Mouse (Mus musculus) T-helper 2 cell (primary cell): ENCODE results near the gene Nek8.

ENCODE experiments used
- in situ Hi-C: fragments of 300-600 bp; cut with MboI, MseI; formaldehyde crosslinking; loops from one replicate; pipeline ENCODE4 v1.15.1; 2025; ENCODE audit warnings: high pct_unique_total_duplicates

The Nek8 gene

DNA sequence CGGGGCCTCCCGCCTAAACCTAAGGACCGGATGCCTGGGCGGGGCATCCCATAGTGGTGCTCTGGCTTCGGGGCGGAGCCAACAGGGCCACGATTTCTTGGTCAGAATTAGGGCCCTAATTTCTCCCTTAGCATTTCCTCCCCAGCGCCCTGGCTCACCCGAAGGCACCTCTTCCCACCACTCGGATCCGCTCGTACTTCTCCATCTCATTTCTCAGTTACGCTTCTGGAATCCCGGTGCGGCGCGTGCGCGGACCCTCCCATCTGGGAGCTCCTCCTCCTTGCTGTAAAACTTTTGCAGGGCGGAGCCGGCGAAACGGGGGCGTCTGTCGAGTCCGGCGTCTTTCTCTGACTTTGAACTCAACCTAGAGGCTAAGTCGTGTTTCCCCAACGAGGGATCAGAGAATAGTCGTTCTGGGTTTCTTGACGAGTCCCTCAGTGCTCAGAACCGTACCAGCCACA is at the start of gene Nek8, which contains the start of gene Tlcd1:
TSS of gene Nek8 (minus strand) at position 274 of the 461 bp plus-strand sequence.
TSS of gene Tlcd1 (plus strand) at position 310 of the 461 bp plus-strand sequence.
- in situ Hi-C loops: loop anchor here (5.0 kb wide), 1 partner anchor 66 kb away; no protein-coding TSS in a partner anchor

DNA sequence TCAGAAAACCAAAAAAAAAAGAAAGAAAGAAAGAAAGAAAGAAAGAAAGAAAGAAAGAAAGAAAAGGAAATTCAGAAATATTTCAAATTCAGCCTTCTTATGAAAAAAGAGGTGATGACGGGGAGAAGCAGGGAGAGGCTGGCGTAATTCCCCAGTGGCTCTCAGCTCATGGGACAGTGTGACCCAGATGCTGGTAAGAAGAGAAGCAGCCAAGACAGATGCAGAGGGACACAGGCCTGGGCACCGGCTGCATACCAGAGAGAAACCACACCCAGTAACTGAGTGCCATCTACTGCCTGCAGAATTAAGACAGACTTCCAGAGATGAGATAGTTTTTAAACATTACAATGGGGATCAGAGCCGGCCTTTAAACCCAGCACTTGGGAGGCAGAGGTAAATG is 47.1 kb upstream of the Nek8 start:
- in situ Hi-C loops: no loop called here

DNA sequence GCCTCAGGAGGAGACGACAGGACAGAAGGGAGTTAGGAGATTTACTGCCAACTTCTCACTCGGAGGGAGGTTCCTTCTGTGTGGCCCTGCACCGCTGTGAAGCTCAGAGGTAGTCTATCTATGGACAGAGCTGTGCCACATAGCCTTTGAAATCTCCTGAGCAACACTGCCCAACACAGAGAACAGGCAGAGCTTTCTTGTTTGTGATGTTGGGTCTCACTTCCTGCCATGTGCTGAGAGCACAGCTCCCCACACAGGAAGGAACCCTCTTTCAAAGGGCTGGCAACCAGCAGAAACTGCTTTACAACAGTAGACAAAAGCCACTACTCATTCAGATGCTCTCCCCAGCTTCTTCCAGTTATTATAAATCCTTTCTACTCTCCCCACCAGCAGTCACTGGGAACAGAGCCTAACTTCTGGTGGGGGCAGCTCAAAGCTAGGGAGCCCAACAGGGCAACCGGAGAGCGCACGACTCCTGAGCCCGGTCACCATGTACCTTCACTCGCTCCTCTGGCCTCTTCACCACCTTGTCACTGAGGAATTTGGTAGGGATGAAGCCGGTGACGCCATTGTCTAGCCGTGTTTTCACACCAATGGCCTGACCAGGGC is 39.3 kb upstream of the Nek8 start:
- in situ Hi-C loops: loop anchor here (10.0 kb wide), 1 partner anchor 1809 kb away; no protein-coding TSS in a partner anchor

DNA sequence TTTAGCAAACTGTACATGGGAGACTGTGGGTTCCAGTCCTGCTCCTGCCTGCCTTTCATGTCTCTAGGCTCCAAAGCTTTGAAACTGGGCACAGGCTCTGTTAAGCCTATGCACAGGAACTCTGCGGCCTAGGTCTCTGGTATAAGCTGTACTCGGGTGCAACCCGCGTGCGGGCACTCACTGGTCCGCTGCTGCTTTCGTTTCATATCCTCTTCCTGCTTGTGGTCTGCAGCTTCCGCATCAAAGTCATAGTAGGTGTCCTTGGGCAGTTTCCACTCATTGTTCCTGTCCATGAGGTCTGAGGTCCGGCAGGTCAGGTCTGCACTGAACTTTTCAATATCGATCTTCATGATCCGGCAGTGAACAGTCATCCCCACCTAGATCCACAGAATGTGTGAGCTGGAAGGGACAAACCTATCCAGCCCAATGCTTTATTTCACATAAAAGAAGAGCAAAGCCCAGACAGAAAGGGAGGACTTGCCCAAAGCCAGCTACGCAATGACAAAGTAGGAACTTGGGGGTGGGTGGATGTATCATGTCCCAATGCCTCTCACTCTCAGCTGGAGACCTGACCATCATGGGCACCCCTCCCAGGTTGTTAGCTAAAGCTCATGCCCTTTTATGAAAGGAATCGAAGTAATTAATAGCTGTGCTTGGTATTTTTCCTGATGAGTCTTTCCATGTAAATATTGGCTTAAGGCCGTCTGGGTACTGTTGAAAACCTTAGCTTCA is 36.8 kb upstream of the Nek8 start:
- in situ Hi-C loops: loop anchor here (10.0 kb wide), 1 partner anchor 1812 kb away; no protein-coding TSS in a partner anchor

DNA sequence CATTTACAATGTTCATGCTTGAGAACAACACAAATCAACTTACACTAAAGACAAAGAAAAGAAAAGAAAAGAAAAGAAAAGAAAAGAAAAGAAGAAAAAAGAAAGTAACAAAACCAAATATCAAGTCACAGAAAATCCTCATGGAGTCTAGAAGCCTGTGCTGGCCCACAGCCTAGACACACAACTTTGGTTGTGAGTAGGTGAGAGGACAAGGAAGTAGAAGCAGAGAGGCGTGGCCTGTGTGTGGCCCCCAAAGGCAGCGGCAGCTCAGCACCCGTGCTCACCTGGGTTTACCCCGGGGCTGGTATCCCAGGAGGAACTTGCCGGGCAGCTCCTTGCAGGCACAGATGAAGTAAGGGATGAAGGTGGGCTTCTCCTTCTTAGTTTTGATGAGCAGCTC is 35.0 kb upstream of the Nek8 start:
- in situ Hi-C loops: loop anchor here (10.0 kb wide), 1 partner anchor 1813 kb away; no protein-coding TSS in a partner anchor

DNA sequence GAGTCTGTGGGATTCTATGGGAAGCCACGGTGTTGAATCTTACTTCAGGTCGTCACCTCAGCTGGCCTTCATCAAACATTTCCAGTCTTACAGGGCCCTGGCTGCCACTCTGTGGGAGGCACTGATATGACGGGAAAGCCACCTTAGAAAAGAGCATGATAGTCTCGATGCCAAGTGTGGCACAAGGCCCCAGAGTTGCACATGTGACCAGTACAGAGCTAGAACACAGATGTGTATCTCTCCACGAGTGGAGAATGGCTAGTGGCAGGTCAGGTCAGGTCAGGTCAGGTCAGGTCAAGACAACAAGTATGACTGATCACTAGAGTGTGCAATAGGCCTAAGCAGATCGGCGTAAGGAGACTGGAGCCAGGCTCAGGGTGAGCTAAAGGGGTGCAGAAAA is 34.1 kb upstream of the Nek8 start:
- in situ Hi-C loops: loop anchor here (10.0 kb wide), 1 partner anchor 1814 kb away; no protein-coding TSS in a partner anchor

DNA sequence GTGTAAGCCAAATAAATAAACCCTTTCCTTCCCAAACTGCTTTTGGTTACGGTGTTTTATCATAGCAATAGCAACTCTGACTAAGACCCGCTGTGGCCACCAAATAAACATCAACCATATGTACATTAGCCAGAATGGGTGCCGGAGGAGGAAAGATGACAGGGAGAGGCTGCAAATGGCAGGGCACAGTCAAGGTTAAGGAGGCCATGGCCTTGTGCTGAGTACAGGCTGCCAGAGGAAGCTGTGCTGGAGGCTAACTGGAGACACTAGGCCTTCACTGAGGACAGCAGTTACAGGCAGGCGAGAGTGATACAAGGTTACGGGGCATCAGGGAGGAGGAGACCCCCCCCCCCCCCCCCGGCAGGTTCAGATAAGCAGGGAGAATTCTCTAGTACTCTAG is 33.4 kb upstream of the Nek8 start:
- in situ Hi-C loops: loop anchor here (10.0 kb wide), 1 partner anchor 1815 kb away; no protein-coding TSS in a partner anchor

DNA sequence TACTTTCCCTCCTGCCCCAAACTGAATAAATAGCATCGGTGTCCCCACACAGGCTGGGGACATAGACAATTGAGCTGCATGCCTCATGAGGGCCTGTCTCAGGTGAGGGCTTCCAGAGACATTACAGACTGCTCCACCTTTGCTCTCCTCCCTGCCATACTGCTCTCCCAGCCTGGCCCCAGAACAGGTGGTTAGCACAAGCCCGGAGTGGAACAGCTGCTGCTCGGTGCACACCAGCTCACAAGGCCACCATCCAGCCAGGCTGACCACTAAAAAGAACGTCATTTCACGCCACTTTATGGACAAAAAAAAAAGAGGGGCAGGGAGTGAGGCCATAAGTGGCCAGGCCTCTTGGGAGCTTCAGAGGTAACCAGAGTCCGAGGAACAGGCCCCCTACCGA is 30.7 kb upstream of the Nek8 start:
- in situ Hi-C loops: no loop called here

DNA sequence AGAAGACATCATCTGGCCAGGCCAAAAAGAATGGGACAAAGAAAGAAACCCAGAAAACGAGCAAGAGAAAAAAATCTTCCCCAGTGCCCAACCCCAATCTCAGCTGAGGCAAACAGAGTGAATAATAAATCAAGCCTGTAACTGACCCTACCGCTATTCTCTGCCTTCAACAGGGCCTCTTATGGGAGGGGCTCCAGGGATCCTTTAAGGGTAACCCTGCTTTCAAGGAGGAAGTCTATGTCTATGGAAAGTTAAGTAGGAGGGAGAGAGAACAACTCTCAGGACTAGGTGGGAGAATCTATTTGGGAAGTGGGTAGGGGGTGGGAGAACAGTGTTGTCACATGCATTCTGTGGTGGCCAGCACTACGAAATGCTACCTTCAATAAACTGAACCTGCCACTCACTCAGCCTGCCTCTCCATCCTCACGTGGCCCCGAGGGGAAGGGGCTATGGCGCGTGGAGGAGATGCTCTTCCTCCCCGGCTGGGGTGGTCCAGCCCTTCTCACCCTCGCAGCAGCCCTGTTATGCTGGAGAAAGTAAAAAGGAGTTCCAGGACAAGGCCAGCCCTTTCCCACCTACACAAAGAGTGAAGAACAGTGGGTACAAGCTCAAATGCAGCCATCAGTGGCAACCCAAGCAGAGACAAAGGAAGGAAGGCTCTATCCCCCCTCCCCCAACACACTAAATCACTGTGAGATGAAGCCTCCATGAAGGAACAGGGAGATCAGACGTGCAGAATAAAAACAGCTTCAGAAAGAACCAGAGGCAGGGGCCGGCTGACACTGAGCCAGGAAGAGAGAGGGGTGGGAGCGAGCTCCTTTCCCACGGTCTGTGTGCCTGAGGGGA is 29.1 kb upstream of the Nek8 start:
- in situ Hi-C loops: no loop called here

DNA sequence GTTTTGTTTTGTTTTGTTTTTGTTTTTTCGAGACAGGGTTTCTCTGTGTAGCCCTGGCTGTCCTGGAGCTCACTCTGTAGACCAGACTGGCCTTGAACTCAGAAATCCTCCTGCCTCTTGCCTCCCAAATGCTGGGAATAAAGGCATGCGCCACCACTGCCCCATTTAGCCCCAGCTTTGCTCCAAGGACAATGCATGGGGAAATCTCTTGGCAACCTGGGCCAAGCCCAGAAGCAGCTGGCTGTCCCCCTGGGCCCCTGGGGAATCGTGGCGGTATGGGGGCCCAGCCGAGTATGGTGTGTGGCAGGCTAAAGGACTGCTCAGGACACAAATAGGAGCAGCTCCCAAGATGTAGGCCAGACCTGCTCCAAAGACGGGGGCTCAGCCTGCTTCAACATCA is 27.8 kb upstream of the Nek8 start:
- in situ Hi-C loops: no loop called here

DNA sequence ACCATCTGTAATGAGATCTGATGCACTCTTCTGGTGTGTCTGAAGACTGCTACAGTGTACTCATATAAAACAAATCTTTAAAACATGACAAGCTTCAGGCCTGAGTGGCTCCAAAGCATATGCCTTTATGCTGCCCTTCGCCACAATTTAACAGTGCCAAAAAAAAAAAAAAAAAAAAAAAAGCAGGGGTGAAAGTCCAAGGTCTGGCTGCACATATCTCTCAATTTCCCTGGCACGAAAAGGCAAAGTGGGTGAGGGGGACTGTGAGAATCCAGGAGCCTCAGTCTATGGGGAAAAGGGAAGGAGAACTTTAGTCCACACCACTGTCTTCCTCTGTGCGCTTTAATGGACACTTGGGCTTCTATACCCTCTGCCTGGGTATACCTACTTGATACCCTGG is 25.9 kb upstream of the Nek8 start:
- in situ Hi-C loops: no loop called here

DNA sequence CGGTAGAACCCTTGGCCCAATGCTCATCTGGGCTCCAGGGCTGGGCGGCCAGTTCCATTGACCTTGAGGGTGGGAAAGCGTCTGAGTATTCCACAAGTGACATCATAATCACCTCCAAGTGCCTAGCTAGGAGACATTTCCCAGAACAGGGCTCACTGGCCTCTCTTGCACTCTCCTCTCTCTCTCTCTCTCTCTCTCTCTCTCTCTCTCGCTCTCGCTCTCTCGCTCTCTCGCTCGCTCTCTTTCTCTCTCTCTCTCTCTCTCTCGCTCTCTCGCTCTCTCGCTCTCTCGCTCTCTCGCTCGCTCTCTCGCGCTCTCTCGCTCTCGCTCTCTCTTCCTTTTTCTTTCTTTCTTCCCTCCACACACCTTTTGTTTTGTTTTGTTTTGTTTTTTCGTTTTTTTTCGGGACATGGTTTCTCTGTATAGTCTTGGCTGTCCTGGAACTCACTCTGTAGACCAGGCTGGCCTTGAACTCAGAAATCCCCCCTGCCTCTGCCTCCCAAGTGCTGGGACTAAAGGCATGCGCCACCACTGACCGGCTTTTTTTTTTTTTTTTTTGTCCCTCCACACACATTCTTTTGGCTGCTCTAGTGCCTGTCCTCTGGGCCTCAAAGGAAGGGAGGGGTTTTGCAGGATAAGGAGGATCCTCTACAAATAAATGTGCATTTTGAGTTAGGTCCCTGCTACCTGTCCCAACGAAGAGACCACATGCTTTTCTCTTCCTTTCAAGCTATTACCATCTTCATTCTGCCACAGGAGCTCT is 18.8 kb upstream of the Nek8 start:
- in situ Hi-C loops: no loop called here

DNA sequence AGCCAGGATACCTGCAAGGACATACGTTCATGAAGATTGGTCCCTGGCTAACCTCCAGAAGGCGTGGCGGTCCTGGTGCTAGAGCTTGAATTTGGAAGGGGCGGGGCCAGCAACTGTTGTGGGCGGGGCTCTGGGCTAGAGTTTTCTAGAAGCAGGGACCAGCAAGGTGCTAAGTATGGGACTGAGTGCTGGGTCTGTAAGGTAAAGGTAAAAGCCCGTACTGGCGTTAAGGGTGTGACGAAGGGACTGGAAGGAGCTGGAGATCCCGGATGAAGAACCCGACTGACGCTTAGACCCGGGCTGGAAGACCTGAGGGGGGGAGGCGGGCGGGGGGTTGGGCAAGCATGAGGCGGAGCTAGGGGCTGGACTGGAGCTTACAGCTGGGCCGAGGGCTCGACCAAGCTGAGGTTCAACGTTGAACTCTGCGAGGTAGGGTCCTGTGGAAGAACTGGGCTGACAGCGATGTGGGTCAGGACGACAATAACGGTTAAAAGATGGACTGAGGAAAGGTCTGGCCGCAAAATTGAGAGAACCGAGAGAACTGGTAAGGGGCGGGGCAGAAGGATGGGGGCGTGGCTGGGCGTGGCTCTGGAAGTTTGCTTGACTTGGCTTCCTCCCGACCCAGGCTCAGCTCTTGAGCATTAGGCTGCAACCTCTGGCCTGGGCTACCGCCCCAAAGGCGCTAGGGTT is 18.1 kb upstream of the Nek8 start:
- in situ Hi-C loops: no loop called here

DNA sequence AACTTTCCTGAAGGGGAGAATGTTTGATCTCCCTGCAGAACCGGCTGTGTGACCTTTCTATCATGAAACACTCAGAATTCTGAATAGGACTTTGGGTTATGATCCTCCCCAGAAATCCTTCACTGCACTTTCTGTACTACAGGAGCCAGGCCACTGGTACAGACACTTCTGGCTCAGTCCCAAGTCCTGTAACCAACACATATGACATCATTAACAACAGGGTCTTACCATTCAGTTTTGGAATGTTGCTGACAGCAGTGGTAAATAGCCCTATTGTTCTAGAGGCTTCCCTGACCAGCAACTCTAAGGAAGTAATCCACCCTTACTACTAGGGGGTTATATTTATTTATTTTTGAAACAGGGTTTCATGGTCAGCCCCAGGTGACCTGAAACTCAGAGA is 16.6 kb upstream of the Nek8 start, which contains the start of gene Proca1:
TSS of gene Proca1 (plus strand) at position 280 of the 400 bp plus-strand sequence.
- in situ Hi-C loops: no loop called here

DNA sequence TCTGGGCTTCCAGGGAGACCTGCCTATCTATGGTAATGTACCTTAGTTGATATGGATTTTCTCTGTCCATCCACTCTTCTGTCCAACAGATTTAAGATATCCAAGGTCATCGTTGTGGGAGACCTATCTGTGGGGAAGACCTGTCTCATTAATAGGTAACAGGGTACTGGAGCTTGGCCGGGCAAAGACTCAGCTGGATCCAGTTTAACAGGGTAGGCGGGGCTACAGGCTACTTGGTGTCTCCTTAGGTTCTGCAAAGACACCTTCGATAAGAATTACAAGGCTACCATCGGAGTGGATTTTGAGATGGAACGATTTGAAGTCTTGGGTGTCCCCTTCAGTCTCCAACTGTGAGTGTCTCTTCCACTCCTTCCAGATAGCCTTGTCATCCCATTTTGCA is 13.6 kb upstream of the Nek8 start:
- in situ Hi-C loops: no loop called here

DNA sequence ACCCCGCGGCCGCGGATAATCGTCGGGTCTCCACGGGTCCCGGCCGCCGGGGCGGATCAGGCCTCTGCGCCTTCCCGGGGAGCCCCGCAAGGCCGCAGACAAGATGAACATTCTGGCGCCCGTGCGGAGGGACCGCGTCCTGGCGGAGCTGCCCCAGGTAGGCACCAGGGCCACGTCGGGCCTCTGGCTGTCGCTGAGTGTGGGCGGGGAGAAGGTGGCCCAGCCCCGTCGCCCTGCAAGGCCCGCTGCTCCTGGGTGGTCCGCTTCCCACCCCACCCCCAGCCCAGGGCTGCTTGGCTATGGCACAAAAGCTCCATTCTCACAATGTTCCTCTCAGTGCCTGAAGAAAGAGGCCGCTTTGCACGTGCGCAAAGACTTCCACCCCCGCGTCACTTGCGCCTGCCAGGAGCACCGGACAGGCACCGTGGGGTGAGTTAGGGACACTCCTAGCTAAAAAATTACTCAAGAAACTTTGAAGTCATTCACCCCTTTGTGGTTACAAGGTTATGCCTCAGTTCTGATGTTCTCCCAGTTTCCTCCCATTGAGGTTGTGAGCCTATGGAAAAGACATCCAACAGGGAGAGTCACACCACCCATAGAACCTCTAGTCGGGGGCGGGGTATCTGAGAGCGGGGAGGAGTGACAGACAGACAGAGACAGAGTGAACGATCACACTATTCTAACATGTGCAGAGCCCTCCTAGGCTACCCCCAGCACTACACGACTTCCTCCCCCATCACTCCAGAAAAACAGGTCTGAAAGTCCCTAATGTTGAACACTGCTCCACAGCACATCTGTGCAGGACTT is 13.0 kb upstream of the Nek8 start:
- in situ Hi-C loops: loop anchor here (10.0 kb wide), 1 partner anchor 945 kb away; no protein-coding TSS in a partner anchor

DNA sequence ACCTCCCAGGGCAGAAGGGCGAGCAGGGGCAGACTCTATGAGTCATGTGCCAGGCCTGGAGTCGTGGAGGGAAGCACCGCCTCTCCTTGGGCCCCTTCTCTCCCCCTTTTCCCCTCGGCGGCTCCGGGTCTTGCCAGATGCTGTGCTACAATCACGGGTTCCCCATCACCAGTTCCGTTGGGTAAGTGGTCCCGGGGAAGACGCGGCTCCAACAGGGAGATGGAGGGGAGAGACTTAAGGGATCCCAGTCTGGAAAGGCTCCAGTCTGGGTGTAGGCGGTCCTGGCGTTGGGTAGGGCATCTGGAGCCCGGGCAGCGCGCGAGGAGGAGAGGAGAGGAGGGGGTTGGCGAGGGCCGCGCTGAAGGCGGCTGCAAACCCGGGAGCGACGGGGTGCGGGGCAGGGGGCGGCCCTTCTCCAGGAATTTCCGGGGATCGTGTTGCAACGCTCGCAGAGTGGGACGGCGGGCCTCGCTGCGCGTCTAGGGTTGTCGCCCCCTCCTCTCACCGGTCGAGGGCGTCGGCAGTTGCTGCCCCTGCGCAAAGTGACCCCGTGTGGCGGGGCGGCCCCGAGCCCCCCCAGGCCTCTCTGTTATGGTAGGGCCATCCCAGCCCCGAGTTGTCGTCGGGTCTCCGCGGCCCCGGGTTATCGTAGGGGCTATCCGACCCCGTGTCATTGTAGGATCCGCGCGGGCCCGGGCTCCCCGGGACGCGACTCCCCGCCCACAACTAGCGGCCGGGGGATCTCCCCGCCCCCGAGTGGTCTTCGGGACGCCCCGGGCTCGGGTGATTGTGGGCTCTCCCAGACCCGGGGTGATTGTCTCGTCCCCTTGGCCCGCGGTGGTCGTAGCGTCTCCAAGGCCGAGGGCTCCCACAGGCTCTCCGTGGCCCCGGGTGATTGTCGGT is 12.1 kb upstream of the Nek8 start, which contains the start of gene Rab34:
TSS of gene Rab34 (plus strand) at position 100 of the 903 bp plus-strand sequence.
- in situ Hi-C loops: loop anchor here (10.0 kb wide), 1 partner anchor 946 kb away; no protein-coding TSS in a partner anchor

DNA sequence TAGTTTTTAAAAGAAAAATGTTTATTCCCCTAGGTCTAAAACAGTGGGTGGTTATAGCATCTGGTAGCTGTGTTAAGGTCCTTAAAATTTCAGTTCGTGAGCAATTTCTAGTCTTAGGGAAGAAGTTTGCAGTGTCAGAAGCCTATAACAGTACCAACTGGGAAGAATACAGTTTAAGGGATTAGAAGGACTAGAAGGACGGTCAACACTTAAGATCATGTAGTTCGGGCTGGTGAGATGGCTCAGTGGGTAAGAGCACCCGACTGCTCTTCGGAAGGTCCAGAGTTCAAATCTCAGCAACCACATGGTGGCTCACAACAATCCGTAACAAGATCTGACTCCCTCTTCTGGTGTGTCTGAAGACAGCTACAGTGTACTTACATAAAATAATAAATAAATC is 8.2 kb upstream of the Nek8 start:
- in situ Hi-C loops: loop anchor here (10.0 kb wide), 1 partner anchor 950 kb away; no protein-coding TSS in a partner anchor
